In genomic region chr10:13376428-13377260, GRCm38 (mm10) we compare ENCODE assay signal across 11 mouse cellular contexts.
DNase-seq lines count a peak whose midpoint lies in the region; ATAC-seq lines count a peak whose summit lies in the region.
"Had no signal": no experiment of that assay in that cellular context is flagged by ENCODE, and none has a peak within 500 bp of the region (broad histone marks: within the 10 kb centered on the region; RNA-seq: fewer than 3 reads in every experiment).

No protein-coding gene starts in this region.

- DNase-seq in cerebellum, adult 11-12 months = no peak
- no peak for DNase-seq in adrenal gland, postnatal 25 days
- DNase-seq: adrenal gland, postnatal 36 days; cerebellum, adult 18-20 months; heart, postnatal 36 days had no signal

- H3K9ac ChIP-seq in heart, embryonic 15.5 days = no peak overlapping the region
- no peak overlapping the region for H3K9ac ChIP-seq in heart, embryonic 11.5 days (ENCODE audit: low read depth, low read length)
- no peak overlapping the region for H3K9ac ChIP-seq in neural tube, embryonic 14.5 days (replicated peaks; ENCODE audit: low read depth, low read length)
- no peak overlapping the region for H3K9ac ChIP-seq in neural tube, embryonic 15.5 days (replicated peaks)
- no peak overlapping the region for H3K9ac ChIP-seq in kidney, embryonic 16.5 days (replicated peaks; ENCODE audit: low read length)

- peaks cover 23% of the 10 kb centered on the region for H3K4me1 ChIP-seq in heart, embryonic 15.5 days (replicated peaks)
- H3K4me1 ChIP-seq in heart, embryonic 11.5 days (ENCODE audit: control insufficient read depth, insufficient read depth, low read length) = peaks cover 8% of the 10 kb centered on the region
- 0 out of 2 replicates have a peak, but pooled peaks cover 2% of the 10 kb centered on the region for H3K4me1 ChIP-seq in neural tube, embryonic 14.5 days (ENCODE audit: control insufficient read depth, insufficient read depth, low read length)
- H3K4me1 ChIP-seq in neural tube, embryonic 15.5 days = peaks cover 8% of the 10 kb centered on the region; the same call in 1 of the 2 replicates
- H3K4me1 ChIP-seq in kidney, embryonic 16.5 days (ENCODE audit: insufficient read depth, low read length) = peaks cover 33% of the 10 kb centered on the region

- H3K4me2 ChIP-seq in heart, embryonic 15.5 days = no peak overlapping the region
- H3K4me2 ChIP-seq in heart, embryonic 11.5 days = no peak overlapping the region
- H3K4me2 ChIP-seq in neural tube, embryonic 14.5 days (ENCODE audit: low read depth, low read length) = no peak overlapping the region
- H3K4me2 ChIP-seq in neural tube, embryonic 15.5 days = no peak overlapping the region
- peak overlapping the region; percentile 42; the same call in 1 of the 2 replicates for H3K4me2 ChIP-seq in kidney, embryonic 16.5 days (replicated peaks; ENCODE audit: low read depth, low read length)

- no peaks in the 10 kb centered on the region for H3K9me3 ChIP-seq in heart, embryonic 15.5 days (replicated peaks)
- H3K9me3 ChIP-seq in heart, embryonic 11.5 days (replicated peaks; ENCODE audit: control insufficient read depth, low read length) = no peaks in the 10 kb centered on the region
- no peaks in the 10 kb centered on the region for H3K9me3 ChIP-seq in neural tube, embryonic 14.5 days (ENCODE audit: control insufficient read depth, low read length)
- no peaks in the 10 kb centered on the region for H3K9me3 ChIP-seq in neural tube, embryonic 15.5 days (replicated peaks)
- H3K9me3 ChIP-seq in kidney, embryonic 16.5 days (ENCODE audit: low read length) = no peaks in the 10 kb centered on the region

- no peaks in the 10 kb centered on the region for H3K36me3 ChIP-seq in heart, embryonic 15.5 days
- no peaks in the 10 kb centered on the region for H3K36me3 ChIP-seq in heart, embryonic 11.5 days (ENCODE audit: control insufficient read depth, insufficient read depth, low read length)
- H3K36me3 ChIP-seq in neural tube, embryonic 14.5 days (ENCODE audit: control insufficient read depth, insufficient read depth, low read length) = no peaks in the 10 kb centered on the region
- no peaks in the 10 kb centered on the region for H3K36me3 ChIP-seq in neural tube, embryonic 15.5 days
- no peaks in the 10 kb centered on the region for H3K36me3 ChIP-seq in kidney, embryonic 16.5 days (ENCODE audit: insufficient read depth, low read length)

- no peaks in the 10 kb centered on the region for H3K27me3 ChIP-seq in heart, embryonic 15.5 days
- H3K27me3 ChIP-seq in heart, embryonic 11.5 days (ENCODE audit: control insufficient read depth, insufficient read depth, low read length) = no peaks in the 10 kb centered on the region
- H3K27me3 ChIP-seq in neural tube, embryonic 14.5 days (ENCODE audit: control insufficient read depth, insufficient read depth, low read length) = no peaks in the 10 kb centered on the region
- H3K27me3 ChIP-seq in neural tube, embryonic 15.5 days (replicated peaks) = no peaks in the 10 kb centered on the region
- H3K27me3 ChIP-seq in kidney, embryonic 16.5 days (ENCODE audit: insufficient read depth, low read length) = no peaks in the 10 kb centered on the region

- peak overlapping the region; percentile 51 for H3K27ac ChIP-seq in heart, embryonic 15.5 days
- no peak overlapping the region for H3K27ac ChIP-seq in heart, embryonic 11.5 days (ENCODE audit: low read depth, low read length)
- H3K27ac ChIP-seq in neural tube, embryonic 14.5 days (ENCODE audit: low read depth, low read length) = no peak overlapping the region
- H3K27ac ChIP-seq in neural tube, embryonic 15.5 days (replicated peaks) = no peak overlapping the region
- H3K27ac ChIP-seq in kidney, embryonic 16.5 days (ENCODE audit: low read length) = peak overlapping the region; percentile 89

- no peak overlapping the region for H3K4me3 ChIP-seq in heart, embryonic 15.5 days
- H3K4me3 ChIP-seq in heart, embryonic 11.5 days (ENCODE audit: low read depth, low read length) = no peak overlapping the region
- H3K4me3 ChIP-seq in neural tube, embryonic 14.5 days (ENCODE audit: low read depth, low read length) = no peak overlapping the region
- no peak overlapping the region for H3K4me3 ChIP-seq in neural tube, embryonic 15.5 days (replicated peaks)
- no peak overlapping the region for H3K4me3 ChIP-seq in kidney, embryonic 16.5 days (ENCODE audit: low read length)

- 55% methylated on average over 13 of the region's 13 CpGs for WGBS in heart, embryonic 15.5 days
- WGBS in heart, embryonic 11.5 days (ENCODE audit: insufficient replicate concordance) = 67% methylated on average over 13 of the region's 13 CpGs
- 38% methylated on average over 13 of the region's 13 CpGs for WGBS in neural tube, embryonic 14.5 days
- 37% methylated on average over 13 of the region's 13 CpGs for WGBS in neural tube, embryonic 15.5 days
- WGBS in kidney, embryonic 16.5 days = 17% methylated on average over 13 of the region's 13 CpGs

- no peak for ATAC-seq in heart, embryonic 15.5 days (replicated peaks; ENCODE audit: insufficient number of reproducible peaks, insufficient read depth, low FRiP score, low read depth)
- no peak for ATAC-seq in heart, embryonic 11.5 days (replicated peaks; ENCODE audit: insufficient number of reproducible peaks, low FRiP score, low TSS enrichment)
- ATAC-seq in neural tube, embryonic 14.5 days (ENCODE audit: low read depth) = peak; percentile 34; the same call in 1 of the 2 replicates
- ATAC-seq in neural tube, embryonic 15.5 days (ENCODE audit: low FRiP score) = no peak
- peak; percentile 87 for ATAC-seq in kidney, embryonic 16.5 days (ENCODE audit: low FRiP score, low TSS enrichment)
- ATAC-seq in megakaryocyte progenitor cell, adult 5-6 weeks (replicated peaks; ENCODE audit: poor library complexity) = no peak

Comparison
In these comparisons a context has a peak if more than half of its experiments do, and no peak if none do; other contexts are left out.
1. ATAC-seq: peak in neural tube, embryonic 14.5 days (single experiment) and kidney, embryonic 16.5 days (single experiment); none in heart, embryonic 15.5 days (single experiment), heart, embryonic 11.5 days (single experiment), neural tube, embryonic 15.5 days (single experiment) and megakaryocyte progenitor cell, adult 5-6 weeks (single experiment).
2. H3K27ac ChIP-seq: peak in heart, embryonic 15.5 days (single experiment) and kidney, embryonic 16.5 days (single experiment); none in heart, embryonic 11.5 days (single experiment), neural tube, embryonic 14.5 days (single experiment) and neural tube, embryonic 15.5 days (single experiment).